Mouse (Mus musculus): Measurements from ENCODE around the gene Bcl7a. TPM values are rescaled to one million over a fixed set of nuclear protein-coding genes. Genes with fewer than 3 reads are reported as not detected.

Bcl7a gene
- total and polyA plus RNA-seq, 2 experiments from 2014 or later: 6.6 to 10.2 TPM

GRCm38 (mm10) chr5:123310221-123310620 is 33.4 kb upstream of the Bcl7a start:
- H3K27me3 ChIP-seq (ENCODE audit: control insufficient read depth, insufficient read depth, low read length): no peaks in the 10 kb centered on the region
- no peak overlapping the region for H3K27ac ChIP-seq (ENCODE audit: low read depth)
- no peak overlapping the region for H3K9ac ChIP-seq (replicated peaks; ENCODE audit: low read depth, low read length)
- 66% methylated on average over 7 of the region's 7 CpGs for WGBS
- TF ChIP-seq EP300 (IDR thresholded peaks at IDR 0.05; ENCODE audit: low read depth): no peak
- TF ChIP-seq CTCF (IDR thresholded peaks at IDR 0.05; ENCODE audit: low read depth): no peak
- no peaks in the 10 kb centered on the region for H3K9me3 ChIP-seq (replicated peaks; ENCODE audit: control insufficient read depth, low read length)
- no peak overlapping the region for H3K4me3 ChIP-seq (ENCODE audit: low read depth, low read length)
- no peaks in the 10 kb centered on the region for H3K36me3 ChIP-seq (replicated peaks; ENCODE audit: control insufficient read depth, insufficient read depth, low read length)
- peaks cover 10% of the 10 kb centered on the region; the same call in 1 of the 2 replicates for H3K4me1 ChIP-seq (ENCODE audit: control insufficient read depth, insufficient read depth)
- no peak overlapping the region for H3K4me2 ChIP-seq (ENCODE audit: low read depth, low read length)
- DNase-seq (ENCODE audit: low spot score) (no peak), ATAC-seq (ENCODE audit: insufficient read depth, low read depth) (no peak)

DNA sequence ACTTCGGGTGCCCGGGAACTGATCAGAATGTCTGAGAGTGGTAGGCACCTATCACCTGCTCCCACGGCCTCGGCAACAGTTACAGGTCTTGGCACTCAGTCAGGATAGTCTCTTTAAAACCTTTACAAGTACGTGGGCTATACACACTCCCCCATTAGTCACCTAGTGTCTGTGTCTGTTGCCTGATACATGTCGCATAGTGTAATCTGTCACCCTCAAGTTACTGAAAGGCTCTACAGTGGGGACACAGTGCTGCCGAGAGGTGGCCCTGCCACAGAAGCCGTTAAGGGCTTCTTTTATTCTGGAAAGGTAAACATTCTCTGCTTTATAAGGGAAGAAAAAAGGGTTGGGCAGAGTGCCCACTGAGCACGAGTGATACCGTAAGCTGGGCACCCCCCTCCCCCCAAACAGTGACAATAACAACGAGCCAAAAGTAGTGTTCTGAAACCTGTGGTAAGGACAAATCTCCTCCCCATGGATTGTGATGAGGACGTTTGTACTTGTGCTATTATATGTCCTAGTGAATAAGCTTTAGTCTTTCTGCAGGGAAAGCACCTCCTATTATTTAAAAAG is 30.5 kb upstream of the Bcl7a start:
- peak overlapping the region; percentile 44 for H3K27ac ChIP-seq (ENCODE audit: low read depth)
- peak; percentile 59; the same call in 1 of the 2 replicates for ATAC-seq (ENCODE audit: insufficient read depth, low read depth)
- H3K4me1 ChIP-seq (ENCODE audit: control insufficient read depth, insufficient read depth): peaks cover 10% of the 10 kb centered on the region; the same call in 1 of the 2 replicates
- DNase-seq (ENCODE audit: low spot score): peak; percentile 49
- WGBS: 29% methylated on average over 12 of the region's 12 CpGs
- H3K4me2 ChIP-seq (ENCODE audit: low read depth, low read length): no peak overlapping the region
- no peaks in the 10 kb centered on the region for H3K27me3 ChIP-seq (ENCODE audit: control insufficient read depth, insufficient read depth, low read length)
- no peaks in the 10 kb centered on the region for H3K36me3 ChIP-seq (replicated peaks; ENCODE audit: control insufficient read depth, insufficient read depth, low read length)
- H3K9me3 ChIP-seq (replicated peaks; ENCODE audit: control insufficient read depth, low read length): no peaks in the 10 kb centered on the region
- no peak overlapping the region for H3K9ac ChIP-seq (replicated peaks; ENCODE audit: low read depth, low read length)
- no peak overlapping the region for H3K4me3 ChIP-seq (ENCODE audit: low read depth, low read length)
- no peak for TF ChIP-seq EP300 (IDR thresholded peaks at IDR 0.05; ENCODE audit: low read depth)
- no peak for TF ChIP-seq CTCF (IDR thresholded peaks at IDR 0.05; ENCODE audit: low read depth)

GRCm38 (mm10) chr5:123313851-123314380 is 29.7 kb upstream of the Bcl7a start:
- Histone ChIP-seq H3K9ac (replicated peaks; ENCODE audit: low read depth, low read length) (no peak overlapping the region), H3K36me3 (replicated peaks; ENCODE audit: control insufficient read depth, insufficient read depth, low read length) (no peaks in the 10 kb centered on the region), H3K4me2 (ENCODE audit: low read depth, low read length) (no peak overlapping the region), H3K4me1 (ENCODE audit: control insufficient read depth, insufficient read depth) (peaks cover 10% of the 10 kb centered on the region; the same call in 1 of the 2 replicates), H3K27me3 (ENCODE audit: control insufficient read depth, insufficient read depth, low read length) (no peaks in the 10 kb centered on the region), H3K4me3 (ENCODE audit: low read depth, low read length) (no peak overlapping the region), H3K27ac (ENCODE audit: low read depth) (peak overlapping the region; percentile 44; the same call in 1 of the 2 replicates), H3K9me3 (replicated peaks; ENCODE audit: control insufficient read depth, low read length) (no peaks in the 10 kb centered on the region)
- whole genome bisulfite sequencing: 54% methylated on average over 11 of the region's 11 CpGs
- ATAC-seq (ENCODE audit: insufficient read depth, low read depth) (no peak), DNase-seq (ENCODE audit: low spot score) (no peak)
- TF ChIP-seq EP300 (IDR thresholded peaks at IDR 0.05; ENCODE audit: low read depth) (no peak), CTCF (IDR thresholded peaks at IDR 0.05; ENCODE audit: low read depth) (no peak)

DNA sequence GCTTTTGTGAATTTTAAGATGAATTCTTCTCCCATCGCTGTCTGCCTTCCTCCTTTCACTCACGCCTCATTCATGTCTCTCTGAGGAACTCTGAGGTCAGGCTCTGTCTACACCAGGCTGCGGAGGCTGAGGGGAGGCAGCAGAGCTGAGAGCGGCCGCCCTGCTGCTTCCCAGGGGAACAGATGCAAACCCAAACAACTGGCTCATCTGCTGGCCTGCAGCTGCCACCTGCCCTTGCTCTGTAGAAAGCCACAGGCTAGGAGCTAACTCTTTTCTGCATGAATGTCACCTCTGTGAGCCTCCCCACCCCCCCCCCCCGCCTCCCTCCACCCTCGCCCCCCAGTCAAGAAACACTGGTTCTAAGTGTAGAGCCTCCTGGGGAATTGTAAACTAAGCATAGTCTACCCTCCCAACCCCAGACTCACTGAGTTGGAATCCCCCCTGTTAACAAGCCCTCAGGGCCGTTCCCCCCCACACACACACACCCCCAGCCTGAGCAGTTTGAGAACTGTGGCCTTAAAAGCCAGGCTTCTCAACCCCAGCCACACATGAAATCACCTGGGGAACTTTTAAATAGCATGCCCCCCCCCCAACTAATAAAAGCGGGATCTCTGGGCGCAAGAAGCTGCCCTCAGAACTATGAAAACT is 28.3 kb upstream of the Bcl7a start:
- H3K4me1 ChIP-seq (ENCODE audit: control insufficient read depth, insufficient read depth): peaks cover 10% of the 10 kb centered on the region; the same call in 1 of the 2 replicates
- 61% methylated on average over 10 of the region's 10 CpGs for WGBS
- H3K9me3 ChIP-seq (replicated peaks; ENCODE audit: control insufficient read depth, low read length): no peaks in the 10 kb centered on the region
- no peaks in the 10 kb centered on the region for H3K27me3 ChIP-seq (ENCODE audit: control insufficient read depth, insufficient read depth, low read length)
- ATAC-seq (ENCODE audit: insufficient read depth, low read depth) (no peak), DNase-seq (ENCODE audit: low spot score) (no peak)
- H3K4me2 ChIP-seq (ENCODE audit: low read depth, low read length): no peak overlapping the region
- H3K4me3 ChIP-seq (ENCODE audit: low read depth, low read length): no peak overlapping the region
- H3K27ac ChIP-seq (ENCODE audit: low read depth): no peak overlapping the region
- H3K9ac ChIP-seq (replicated peaks; ENCODE audit: low read depth, low read length): no peak overlapping the region
- no peak for TF ChIP-seq CTCF (IDR thresholded peaks at IDR 0.05; ENCODE audit: low read depth)
- TF ChIP-seq EP300 (IDR thresholded peaks at IDR 0.05; ENCODE audit: low read depth): no peak
- H3K36me3 ChIP-seq (replicated peaks; ENCODE audit: control insufficient read depth, insufficient read depth, low read length): no peaks in the 10 kb centered on the region

GRCm38 (mm10) chr5:123317992-123318391 is 25.6 kb upstream of the Bcl7a start:
- Histone ChIP-seq H3K4me1 (ENCODE audit: control insufficient read depth, insufficient read depth) (peaks cover 9% of the 10 kb centered on the region; the same call in 1 of the 2 replicates), H3K27ac (ENCODE audit: low read depth) (peak overlapping the region; percentile 55), H3K4me2 (ENCODE audit: low read depth, low read length) (peak overlapping the region; percentile 66), H3K36me3 (replicated peaks; ENCODE audit: control insufficient read depth, insufficient read depth, low read length) (no peaks in the 10 kb centered on the region), H3K4me3 (ENCODE audit: low read depth, low read length) (peak overlapping the region; percentile 50), H3K9me3 (replicated peaks; ENCODE audit: control insufficient read depth, low read length) (no peaks in the 10 kb centered on the region), H3K27me3 (ENCODE audit: control insufficient read depth, insufficient read depth, low read length) (no peaks in the 10 kb centered on the region), H3K9ac (replicated peaks; ENCODE audit: low read depth, low read length) (peak overlapping the region; percentile 48)
- no peak for ATAC-seq (ENCODE audit: insufficient read depth, low read depth)
- 16% methylated on average over 6 of the region's 6 CpGs for WGBS
- no peak for TF ChIP-seq CTCF (IDR thresholded peaks at IDR 0.05; ENCODE audit: low read depth)
- no peak for TF ChIP-seq EP300 (IDR thresholded peaks at IDR 0.05; ENCODE audit: low read depth)
- DNase-seq (ENCODE audit: low spot score): peak; percentile 30
